Mouse (Mus musculus) liver, embryonic 16.5 days (tissue): ENCODE results near the gene Snph. TPM values are rescaled to one million over a fixed set of nuclear protein-coding genes. Genes with fewer than 3 reads are reported as not detected.

Source experiments
- ATAC-seq: fragments of 200-750 bp; cut with Nextera tagmentation; 2 replicates; pipeline ENCODE4 v1.8.0; 2017; ENCODE audit warnings: low read depth, mild to moderate bottlenecking, moderate number of reproducible peaks, moderate library complexity
- H3K27ac ChIP-seq: fragments of 300-500 bp; sonication (generic); 2 replicates; pipeline ENCODE4 v1.5.1; 2014; ENCODE audit warnings: mild to moderate bottlenecking, low read length
- H3K27me3 ChIP-seq: fragments of 300-500 bp; sonication (generic); 2 replicates; pipeline ENCODE4 v1.6.1; 2014; ENCODE audit warnings: low read depth, low read length, mixed read lengths; ENCODE audit not compliant: control insufficient read depth, insufficient read depth
- H3K36me3 ChIP-seq: fragments of 300-500 bp; sonication (generic); 2 replicates; pipeline ENCODE4 v1.6.1; 2014; ENCODE audit warnings: mild to moderate bottlenecking; ENCODE audit not compliant: control insufficient read depth, insufficient read depth
- H3K4me1 ChIP-seq: fragments of 300-500 bp; sonication (generic); 2 replicates; pipeline ENCODE4 v1.6.1; 2014; ENCODE audit warnings: low read depth, low read length, mixed read lengths; ENCODE audit not compliant: control insufficient read depth
- H3K4me2 ChIP-seq: fragments of 300-500 bp; sonication (generic); 2 replicates; pipeline ENCODE4 v1.6.1; 2014; ENCODE audit warnings: low read depth, low read length, mixed read lengths
- H3K4me3 ChIP-seq: fragments of 300-500 bp; sonication (generic); 2 replicates; pipeline ENCODE4 v1.5.1; 2014; ENCODE audit warnings: low read depth, mild to moderate bottlenecking, low read length
- H3K9ac ChIP-seq: fragments of 300-500 bp; sonication (generic); 2 replicates; pipeline ENCODE4 v1.6.1; 2014; ENCODE audit warnings: low read depth, low read length
- H3K9me3 ChIP-seq: fragments of 300-500 bp; sonication (generic); replicated peaks from 2 replicates; pipeline ENCODE4 v1.6.1; 2016; ENCODE audit warnings: low read length; ENCODE audit not compliant: control insufficient read depth
- WGBS: fragments of 180-500 bp; shearing (Covaris S2); extraction: QIAGEN DNeasy Blood & Tissue Kit; methylation state at CpG from one replicate; pipeline ENCODE4 v1.1.7; 2014; ENCODE audit not compliant: insufficient replicate concordance; 5-methylcytosine and 5-hydroxymethylcytosine counted together
- polyA plus RNA-seq: library from polyadenylated mRNA; unstranded; fragments of >200 nt; fragmentation: Nextera tagmentation; extraction: Ambion mirVana; gene quantifications from 2 replicates; pipeline ENCODE4 v1.2.1, GENCODE M21; 2015

Snph gene
- polyA plus RNA-seq, 1 experiment from 2014 or later, result 0.04 TPM

- ATAC-seq, result no peak
- no peak overlapping the region for H3K4me3 ChIP-seq
- H3K36me3 ChIP-seq, result no peaks in the 10 kb centered on the region
- H3K27me3 ChIP-seq, result no peaks in the 10 kb centered on the region
- H3K27ac ChIP-seq, result no peak overlapping the region
- 17% methylated on average over 1 of the region's 1 CpGs for WGBS
- no peak overlapping the region for H3K4me2 ChIP-seq
- no peaks in the 10 kb centered on the region for H3K4me1 ChIP-seq
- H3K9ac ChIP-seq, result no peak overlapping the region
- H3K9me3 ChIP-seq, result no peaks in the 10 kb centered on the region
These were observed 51.4 kb downstream of the Snph start for GRCm38 (mm10) chr2:151580945-151581344.

- no peak overlapping the region for H3K4me3 ChIP-seq
- ATAC-seq, result no peak
- no peak overlapping the region for H3K4me2 ChIP-seq
- peaks cover 4% of the 10 kb centered on the region for H3K4me1 ChIP-seq
- WGBS, result 62% methylated on average over 4 of the region's 4 CpGs
- H3K9me3 ChIP-seq, result no peaks in the 10 kb centered on the region
- H3K36me3 ChIP-seq, result no peaks in the 10 kb centered on the region
- H3K9ac ChIP-seq, result no peak overlapping the region
- no peak overlapping the region for H3K27ac ChIP-seq
- no peaks in the 10 kb centered on the region for H3K27me3 ChIP-seq
These were observed 53.2 kb downstream of the Snph start for GRCm38 (mm10) chr2:151579183-151579582.

DNA sequence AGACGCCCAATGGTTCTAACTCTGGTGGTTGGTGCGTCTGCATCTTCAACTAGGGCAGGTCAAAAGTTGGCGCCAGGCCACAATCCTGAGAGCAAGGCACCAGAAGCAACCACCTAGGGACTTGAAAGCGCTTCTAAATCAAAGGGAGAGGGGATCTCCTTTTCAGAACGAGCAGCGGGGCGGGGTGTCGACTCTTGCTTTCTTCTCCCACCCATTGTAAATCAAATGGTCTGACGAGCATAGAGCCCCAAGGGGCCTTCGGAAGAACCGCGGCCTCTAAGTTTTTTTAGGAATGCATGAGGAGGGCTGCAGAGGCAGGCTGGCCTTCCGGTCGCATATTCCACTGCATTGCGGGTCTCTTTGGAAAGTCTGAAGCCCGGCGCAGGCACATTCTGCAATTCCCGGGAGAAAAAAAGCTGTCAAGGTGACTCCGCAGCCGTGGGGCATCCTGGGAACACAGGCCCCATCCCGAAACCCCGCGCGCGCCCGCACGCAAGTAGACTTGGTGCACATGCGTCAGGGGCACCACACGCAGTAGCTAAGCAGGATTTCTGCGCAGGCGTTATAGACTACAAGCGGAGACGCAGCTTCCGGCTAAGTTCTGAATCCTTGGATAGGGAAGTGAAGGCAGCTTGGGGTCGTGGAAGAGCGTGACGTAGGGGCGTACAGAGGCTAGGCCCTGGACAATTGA, 56.5 kb downstream of the Snph start:
- H3K27ac ChIP-seq, result no peak overlapping the region

DNA sequence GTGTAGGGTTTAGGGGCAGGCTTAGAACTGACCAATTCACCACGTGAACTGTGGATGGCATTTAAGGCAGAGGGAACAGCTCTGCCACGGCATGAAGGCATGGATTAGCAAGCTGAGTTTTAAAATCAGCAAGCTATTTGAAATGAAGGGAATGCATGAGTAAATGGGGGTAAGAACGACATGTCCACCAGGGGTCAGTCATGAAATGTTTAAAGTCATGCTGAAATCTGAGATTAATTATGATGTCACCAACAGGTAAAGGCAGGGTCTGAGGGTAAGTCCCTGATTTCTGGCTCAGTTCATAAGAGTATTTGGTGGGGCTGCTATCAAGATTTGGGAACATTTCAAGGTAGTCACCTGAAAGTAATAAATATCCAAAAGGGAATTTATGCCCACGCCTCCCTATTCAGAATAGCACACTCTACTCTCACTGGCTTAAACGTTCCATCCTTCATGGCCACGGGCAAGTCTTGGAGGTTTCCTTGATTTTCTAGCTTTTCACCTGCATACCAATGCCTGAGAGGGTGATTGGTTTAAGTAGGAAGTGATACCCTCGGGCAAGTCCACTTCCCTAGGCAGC, 57.2 kb downstream of the Snph start:
- 21% methylated on average over 7 of the region's 7 CpGs for WGBS
- peak overlapping the region; percentile 53 for H3K4me3 ChIP-seq
- ATAC-seq, result no peak
- no peaks in the 10 kb centered on the region for H3K9me3 ChIP-seq
- H3K27ac ChIP-seq, result no peak overlapping the region
- no peak overlapping the region; the same call in 1 of the 2 replicates for H3K9ac ChIP-seq
- H3K4me1 ChIP-seq, result peaks cover 4% of the 10 kb centered on the region
- H3K27me3 ChIP-seq, result no peaks in the 10 kb centered on the region
- no peaks in the 10 kb centered on the region for H3K36me3 ChIP-seq
- peak overlapping the region; percentile 66 for H3K4me2 ChIP-seq

More for the DNA sequence above, 56.5 kb downstream of the Snph start:
- peak overlapping the region; percentile 66 for H3K4me2 ChIP-seq
- no peaks in the 10 kb centered on the region for H3K36me3 ChIP-seq
- no peaks in the 10 kb centered on the region for H3K27me3 ChIP-seq
- ATAC-seq, result peak; percentile 74
- peaks cover 4% of the 10 kb centered on the region for H3K4me1 ChIP-seq
- H3K9me3 ChIP-seq, result no peaks in the 10 kb centered on the region
- peak overlapping the region; percentile 53 for H3K4me3 ChIP-seq
- WGBS, result 2% methylated on average over 38 of the region's 38 CpGs
- H3K9ac ChIP-seq, result peak overlapping the region; percentile 50; the same call in 1 of the 2 replicates

DNA sequence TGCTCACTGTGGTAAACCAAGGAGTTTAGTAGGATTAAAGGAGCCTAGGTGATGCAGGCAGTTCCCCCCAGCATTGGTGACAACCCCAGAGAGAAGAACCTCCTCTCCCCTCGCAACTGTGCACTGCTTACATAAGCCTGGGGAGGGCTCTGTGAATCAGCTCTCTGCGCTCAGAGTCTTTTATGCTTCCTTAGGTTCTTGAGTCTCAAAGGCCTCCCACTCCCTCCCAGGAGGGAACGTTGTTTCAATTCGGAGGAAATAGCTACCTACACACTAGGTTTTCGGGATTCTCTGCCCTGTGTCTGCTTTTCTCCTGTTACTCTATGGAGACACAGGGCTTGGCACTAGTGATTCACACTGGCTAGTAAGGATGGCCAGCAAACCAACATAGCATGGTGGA, 57.8 kb downstream of the Snph start:
- Histone ChIP-seq H3K4me2 (no peak overlapping the region), H3K9me3 (no peaks in the 10 kb centered on the region), H3K4me1 (peaks cover 4% of the 10 kb centered on the region), H3K27ac (no peak overlapping the region), H3K9ac (no peak overlapping the region), H3K27me3 (no peaks in the 10 kb centered on the region), H3K4me3 (no peak overlapping the region), H3K36me3 (no peaks in the 10 kb centered on the region)
- WGBS, result 62% methylated on average over 5 of the region's 5 CpGs
- ATAC-seq, result no peak

GRCm38 (mm10) chr2:151573667-151574066, 58.7 kb downstream of the Snph start:
- no peaks in the 10 kb centered on the region for H3K9me3 ChIP-seq
- no peaks in the 10 kb centered on the region for H3K27me3 ChIP-seq
- no peak for ATAC-seq
- no peak overlapping the region for H3K4me2 ChIP-seq
- no peak overlapping the region for H3K27ac ChIP-seq
- no peaks in the 10 kb centered on the region for H3K36me3 ChIP-seq
- no peak overlapping the region for H3K4me3 ChIP-seq
- no peak overlapping the region for H3K9ac ChIP-seq
- peaks cover 4% of the 10 kb centered on the region for H3K4me1 ChIP-seq
- WGBS, result 54% methylated on average over 3 of the region's 3 CpGs

GRCm38 (mm10) chr2:151571873-151572700, 60.3 kb downstream of the Snph start, which contains the start of gene Sdcbp2:
Gene Sdcbp2 (plus strand): TSS chr2:151572622.
- ATAC-seq, result no peak
- Histone ChIP-seq H3K27me3 (no peaks in the 10 kb centered on the region), H3K9ac (no peak within 1 kb of the TSS), H3K4me2 (no peak within 1 kb of the TSS), H3K4me3 (no peak within 1 kb of the TSS), H3K9me3 (no peaks in the 10 kb centered on the region), H3K4me1 (peaks cover 4% of the 10 kb centered on the region), H3K36me3 (no peaks in the 10 kb centered on the region), H3K27ac (no peak within 1 kb of the TSS)
- 51% methylated on average over 17 of the region's 17 CpGs for WGBS

DNA sequence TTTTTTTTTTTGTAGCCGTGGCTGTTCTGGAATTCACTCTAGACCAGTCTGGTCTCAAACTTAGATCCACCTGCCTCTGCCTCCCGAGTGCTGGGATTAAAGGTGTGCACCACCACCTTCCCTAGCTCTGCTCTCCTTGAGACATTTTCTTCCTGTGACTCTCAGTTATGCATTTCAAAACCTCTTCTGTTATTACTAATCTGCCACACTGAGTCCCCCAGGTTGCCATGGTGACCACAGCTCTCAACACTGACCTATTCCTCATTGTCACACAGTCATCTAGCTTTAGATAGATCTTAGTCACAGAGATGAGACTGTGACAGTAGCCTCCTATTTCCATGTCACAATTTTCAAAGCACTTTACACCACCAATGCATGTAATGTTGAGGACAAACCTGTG, 62.9 kb downstream of the Snph start:
- Histone ChIP-seq H3K4me3 (no peak overlapping the region), H3K4me1 (no peaks in the 10 kb centered on the region), H3K36me3 (no peaks in the 10 kb centered on the region), H3K27ac (no peak overlapping the region), H3K9ac (no peak overlapping the region), H3K4me2 (no peak overlapping the region), H3K9me3 (no peaks in the 10 kb centered on the region), H3K27me3 (no peaks in the 10 kb centered on the region)
- WGBS, result 67% methylated on average over 2 of the region's 2 CpGs
- ATAC-seq, result no peak

DNA sequence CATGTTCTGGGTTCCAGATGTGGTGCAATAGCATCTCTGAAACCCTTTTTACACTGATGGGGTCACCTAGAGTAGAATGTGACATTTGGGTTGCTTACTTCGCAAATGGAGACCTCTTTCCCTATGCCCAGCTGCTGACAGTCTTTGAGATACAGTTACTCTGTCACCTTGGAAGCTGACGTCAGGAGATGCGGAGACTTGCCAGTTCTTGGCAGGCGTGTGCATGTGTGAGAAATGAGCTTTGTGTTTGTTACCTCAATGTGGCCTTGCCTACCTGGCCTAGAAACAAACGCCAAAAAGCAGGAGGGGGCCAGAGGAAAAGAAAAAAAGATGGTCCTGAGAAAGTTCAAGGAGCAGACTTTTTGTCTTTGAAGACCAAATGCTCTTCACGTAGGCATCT, 65.5 kb downstream of the Snph start:
- Histone ChIP-seq H3K9ac (no peak overlapping the region), H3K4me2 (no peak overlapping the region), H3K36me3 (no peaks in the 10 kb centered on the region), H3K4me1 (no peaks in the 10 kb centered on the region; the same call in 1 of the 2 replicates), H3K9me3 (no peaks in the 10 kb centered on the region), H3K27me3 (no peaks in the 10 kb centered on the region), H3K27ac (no peak overlapping the region), H3K4me3 (no peak overlapping the region)
- no peak for ATAC-seq
- WGBS, result 70% methylated on average over 6 of the region's 6 CpGs
